Mouse (Mus musculus): ENCODE results near the gene Olfr1099.

The Olfr1099 gene

DNA sequence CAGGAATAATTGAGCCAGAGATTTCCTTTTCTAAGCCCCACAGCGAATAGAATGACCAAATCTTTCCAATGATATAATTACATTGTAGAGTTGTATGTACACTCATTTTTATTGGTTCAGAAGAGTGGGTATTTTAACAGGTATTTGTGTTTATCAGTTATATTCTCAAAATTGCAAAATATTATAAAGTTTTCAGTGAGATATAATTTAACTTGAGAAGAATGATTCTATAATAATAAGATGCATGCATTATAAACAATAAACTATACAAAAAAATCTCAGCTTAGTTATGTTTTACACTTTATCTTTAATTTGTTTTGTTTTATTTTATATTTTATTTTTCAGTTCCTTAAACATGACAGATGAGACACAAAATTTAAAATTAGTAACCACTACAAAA, at the start of gene Olfr1099:
TSS of gene Olfr1099 (minus strand) at position 101 of the 400 bp plus-strand sequence.
- DNase-seq (ENCODE audit: low spot score): no peak

- DNase-seq (ENCODE audit: low spot score): no peak
These were observed 37.6 kb upstream of the Olfr1099 start, which contains the start of gene Olfr1102 for GRCm38 (mm10) chr2:86998098-86998497. TSS of gene Olfr1102 (plus strand) at chr2:86998398.

DNA sequence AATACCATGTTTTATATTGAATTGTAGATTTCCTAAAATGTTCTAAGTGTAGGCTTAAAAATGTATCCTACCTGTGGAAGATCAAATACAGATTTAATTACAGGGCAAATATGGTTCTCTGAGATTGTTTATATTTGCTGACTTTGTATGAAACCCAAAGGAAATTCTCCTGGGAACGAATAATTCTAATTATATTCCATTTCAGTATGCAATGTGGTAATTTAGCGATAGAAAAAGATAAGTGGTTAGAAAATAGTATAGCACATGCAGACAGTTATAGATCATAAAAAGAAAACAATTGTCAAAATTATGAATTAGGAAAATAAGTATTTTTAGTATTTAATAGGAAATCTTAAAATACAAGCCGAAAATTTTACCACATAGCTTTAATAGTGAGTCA, 30.6 kb upstream of the Olfr1099 start, which contains the start of gene Olfr1101:
TSS of gene Olfr1101 (minus strand) at position 101 of the 400 bp plus-strand sequence.
- no peak for DNase-seq (ENCODE audit: low spot score)

- DNase-seq (ENCODE audit: low spot score): no peak
These were observed 19.4 kb upstream of the Olfr1099 start, which contains the start of gene Olfr1100 for GRCm38 (mm10) chr2:86979854-86980253. TSS of gene Olfr1100 (minus strand) at chr2:86979954.

- DNase-seq (ENCODE audit: low spot score): no peak
These were observed 33.9 kb downstream of the Olfr1099 start for GRCm38 (mm10) chr2:86926557-86926956.

- no peak for DNase-seq (ENCODE audit: low spot score)
These were observed 36.0 kb downstream of the Olfr1099 start, which contains the start of gene Olfr1098 for GRCm38 (mm10) chr2:86924445-86924844. TSS of gene Olfr1098 (minus strand) at chr2:86924545.

GRCm38 (mm10) chr2:86905647-86906046, 54.8 kb downstream of the Olfr1099 start:
- no peak for DNase-seq (ENCODE audit: low spot score)

Data from adipocyte (in vitro differentiated cells).